Mouse (Mus musculus): ENCODE results near the gene Lrrk1. TPM values are rescaled to one million over a fixed set of nuclear protein-coding genes. Genes with fewer than 3 reads are reported as not detected.
A peak's percentile ranks its signal among the peaks of the same experiment; 100 is the strongest.

The Lrrk1 gene
- polyA plus RNA-seq, 1 experiment, result 41.8 TPM

DNA sequence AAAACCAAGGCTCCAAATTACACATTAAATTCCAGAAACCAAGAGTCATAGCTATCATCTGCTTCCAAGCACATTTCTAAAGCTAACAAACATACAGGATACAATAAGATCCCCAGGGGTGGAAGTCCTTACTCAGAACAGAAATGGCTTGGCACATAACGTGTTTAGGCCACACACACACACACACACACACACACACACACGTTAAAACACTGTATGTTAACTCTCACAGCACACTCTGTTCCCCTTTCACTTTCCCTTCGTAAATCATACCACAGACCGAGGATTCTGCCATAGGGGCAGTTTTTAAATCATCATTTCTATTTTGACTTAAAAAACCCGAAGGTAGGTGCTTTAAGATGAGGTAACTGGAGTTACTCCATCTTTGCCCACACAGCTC, 3.9 kb downstream of the Lrrk1 start:
- Histone ChIP-seq H3K79me3 (ENCODE audit: low read depth) (peaks cover 69% of the 10 kb centered on the region), H3K27me3 (ENCODE audit: control insufficient read depth, insufficient read depth, insufficient read length) (no peaks in the 10 kb centered on the region), H3K4me3 (ENCODE audit: insufficient read depth, poor library complexity, severe bottlenecking) (no peak overlapping the region), H3K79me2 (ENCODE audit: control insufficient read depth, insufficient read depth) (peaks cover 94% of the 10 kb centered on the region), H3ac (ENCODE audit: control insufficient read depth, insufficient read length, low read depth) (no peak overlapping the region), H3K36me3 (ENCODE audit: control insufficient read depth, insufficient read depth) (peaks cover 31% of the 10 kb centered on the region)
- TF ChIP-seq MYOG (IDR thresholded peaks at IDR 0.05; ENCODE audit: control insufficient read depth, extremely low read depth, insufficient read length) (no peak), MYOD1 (IDR thresholded peaks at IDR 0.05; ENCODE audit: control insufficient read depth, insufficient read length, low read depth) (no peak)

DNA sequence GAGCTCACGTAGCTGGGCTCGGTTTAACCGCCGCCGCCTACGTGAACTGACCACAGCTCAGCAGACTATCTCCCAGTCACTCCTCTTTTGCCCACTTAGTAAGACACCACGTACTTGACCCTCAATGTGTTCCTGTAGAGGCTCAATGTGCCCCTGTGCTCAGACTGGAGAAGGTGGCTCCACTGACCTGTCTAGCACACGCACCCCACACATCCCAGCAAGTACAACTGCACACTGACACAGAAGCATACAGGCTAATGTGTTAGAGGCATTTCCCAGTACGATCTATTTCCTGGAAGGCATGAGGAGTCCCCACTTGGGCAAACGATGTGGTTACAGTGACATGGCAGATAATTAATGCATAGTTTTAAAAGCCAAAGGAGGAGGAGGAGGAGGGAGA, 11.6 kb downstream of the Lrrk1 start:
- Histone ChIP-seq H3K79me3 (ENCODE audit: low read depth) (peaks cover 49% of the 10 kb centered on the region), H3K79me2 (ENCODE audit: control insufficient read depth, insufficient read depth) (peaks cover 84% of the 10 kb centered on the region), H3K4me3 (ENCODE audit: insufficient read depth, poor library complexity, severe bottlenecking) (no peak overlapping the region), H3ac (ENCODE audit: control insufficient read depth, insufficient read length, low read depth) (peak overlapping the region; percentile 9), H3K36me3 (ENCODE audit: control insufficient read depth, insufficient read depth) (peaks cover 47% of the 10 kb centered on the region), H3K27me3 (ENCODE audit: control insufficient read depth, insufficient read depth, insufficient read length) (no peaks in the 10 kb centered on the region)
- TF ChIP-seq MYOG (IDR thresholded peaks at IDR 0.05; ENCODE audit: control insufficient read depth, extremely low read depth, insufficient read length) (no peak), CTCF (IDR thresholded peaks at IDR 0.05; ENCODE audit: control insufficient read depth, insufficient read depth, insufficient read length) (no peak), MYOD1 (IDR thresholded peaks at IDR 0.05; ENCODE audit: control insufficient read depth, insufficient read length, low read depth) (no peak)

DNA sequence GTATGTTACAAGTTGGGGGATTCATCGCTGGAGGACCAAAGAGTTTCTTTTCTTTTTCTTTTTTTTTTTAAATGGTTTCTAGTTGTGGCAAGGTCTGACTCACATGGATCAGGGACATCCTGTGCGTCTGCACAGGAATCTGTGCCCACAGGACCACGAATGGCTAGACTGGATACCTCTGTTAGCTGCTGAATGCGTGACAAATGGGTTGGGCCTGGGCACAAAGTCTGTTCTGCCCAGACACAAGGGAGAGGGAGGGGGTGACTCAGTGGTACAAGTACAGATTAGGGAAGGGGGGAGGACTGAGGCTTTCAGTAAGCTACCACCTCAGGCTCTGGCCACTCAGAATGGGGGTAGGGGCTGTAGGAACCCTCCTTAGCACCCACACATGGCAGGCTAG, 12.4 kb downstream of the Lrrk1 start:
- Histone ChIP-seq H3K79me2 (ENCODE audit: control insufficient read depth, insufficient read depth) (peaks cover 84% of the 10 kb centered on the region), H3K79me3 (ENCODE audit: low read depth) (peaks cover 51% of the 10 kb centered on the region), H3ac (ENCODE audit: control insufficient read depth, insufficient read length, low read depth) (no peak overlapping the region), H3K4me3 (ENCODE audit: insufficient read depth, poor library complexity, severe bottlenecking) (no peak overlapping the region), H3K36me3 (ENCODE audit: control insufficient read depth, insufficient read depth) (peaks cover 40% of the 10 kb centered on the region), H3K27me3 (ENCODE audit: control insufficient read depth, insufficient read depth, insufficient read length) (no peaks in the 10 kb centered on the region)
- TF ChIP-seq FOSL1 (IDR thresholded peaks at IDR 0.05; ENCODE audit: insufficient read depth, low read length, poor library complexity, severe bottlenecking) (no peak), CTCF (IDR thresholded peaks at IDR 0.05; ENCODE audit: control insufficient read depth, insufficient read depth, insufficient read length) (no peak), USF1 (IDR thresholded peaks at IDR 0.05; ENCODE audit: low read depth) (no peak), CEBPB (IDR thresholded peaks at IDR 0.05; ENCODE audit: low read depth) (no peak), MYOG (IDR thresholded peaks at IDR 0.05; ENCODE audit: control insufficient read depth, extremely low read depth, insufficient read length) (no peak), MYOD1 (IDR thresholded peaks at IDR 0.05; ENCODE audit: control insufficient read depth, insufficient read length, low read depth) (no peak), MAX (IDR thresholded peaks at IDR 0.05) (no peak)

DNA sequence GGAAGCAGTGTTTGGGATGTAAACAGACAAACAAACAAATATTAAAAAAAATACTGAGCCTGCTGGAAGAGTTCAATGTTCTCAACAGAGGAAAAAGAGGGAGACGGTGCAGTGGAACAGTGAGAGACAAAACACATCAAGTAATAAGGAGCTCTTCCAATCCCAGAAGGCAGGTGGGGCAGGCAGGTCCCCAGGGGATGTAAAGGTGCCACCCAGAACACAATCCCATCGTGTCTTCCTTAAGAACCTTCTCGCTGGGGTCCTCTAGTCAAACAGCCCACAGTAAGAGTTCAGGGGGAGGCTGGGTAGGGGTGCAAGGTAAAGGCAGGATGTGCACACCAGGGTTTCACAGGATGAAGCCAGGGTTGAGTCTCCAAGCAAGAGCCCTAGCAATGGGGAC, 14.8 kb downstream of the Lrrk1 start:
- TF ChIP-seq USF1 (IDR thresholded peaks at IDR 0.05; ENCODE audit: low read depth) (no peak), MYOD1 (IDR thresholded peaks at IDR 0.05; ENCODE audit: control insufficient read depth, insufficient read length, low read depth) (no peak), FOSL1 (IDR thresholded peaks at IDR 0.05; ENCODE audit: insufficient read depth, low read length, poor library complexity, severe bottlenecking) (no peak), MAX (IDR thresholded peaks at IDR 0.05) (no peak), MYOG (IDR thresholded peaks at IDR 0.05; ENCODE audit: control insufficient read depth, extremely low read depth, insufficient read length) (no peak), CTCF (IDR thresholded peaks at IDR 0.05; ENCODE audit: control insufficient read depth, insufficient read depth, insufficient read length) (no peak), CEBPB (IDR thresholded peaks at IDR 0.05; ENCODE audit: low read depth) (no peak)
- Histone ChIP-seq H3K79me2 (ENCODE audit: control insufficient read depth, insufficient read depth) (peaks cover 81% of the 10 kb centered on the region), H3ac (ENCODE audit: control insufficient read depth, insufficient read length, low read depth) (no peak overlapping the region), H3K36me3 (ENCODE audit: control insufficient read depth, insufficient read depth) (peaks cover 24% of the 10 kb centered on the region), H3K4me3 (ENCODE audit: insufficient read depth, poor library complexity, severe bottlenecking) (no peak overlapping the region), H3K79me3 (ENCODE audit: low read depth) (peaks cover 42% of the 10 kb centered on the region), H3K27me3 (ENCODE audit: control insufficient read depth, insufficient read depth, insufficient read length) (no peaks in the 10 kb centered on the region)

DNA sequence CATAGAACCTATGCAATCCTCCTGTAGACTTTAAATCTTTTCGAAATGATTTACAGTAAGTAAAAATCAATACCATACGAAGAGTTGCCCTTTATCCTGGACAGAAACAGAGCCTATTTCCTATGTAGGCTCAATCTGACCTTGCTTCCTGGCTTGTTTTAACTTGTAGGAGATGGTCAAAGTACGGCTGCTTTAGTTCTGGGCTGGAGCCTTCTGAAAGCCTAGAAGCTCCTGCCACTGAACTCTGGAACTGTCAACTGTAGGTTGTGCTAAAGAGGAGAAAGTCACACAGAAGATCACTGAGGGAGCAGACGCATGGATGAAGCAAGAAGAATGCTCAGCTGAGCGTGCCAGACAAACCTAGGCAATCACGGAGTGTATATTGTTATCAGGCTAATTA, 17.2 kb downstream of the Lrrk1 start:
- Histone ChIP-seq H3K27me3 (ENCODE audit: control insufficient read depth, insufficient read depth, insufficient read length) (no peaks in the 10 kb centered on the region), H3K79me2 (ENCODE audit: control insufficient read depth, insufficient read depth) (peaks cover 85% of the 10 kb centered on the region), H3K4me3 (ENCODE audit: insufficient read depth, poor library complexity, severe bottlenecking) (no peak overlapping the region), H3K79me3 (ENCODE audit: low read depth) (peaks cover 57% of the 10 kb centered on the region), H3ac (ENCODE audit: control insufficient read depth, insufficient read length, low read depth) (no peak overlapping the region), H3K36me3 (ENCODE audit: control insufficient read depth, insufficient read depth) (peaks cover 32% of the 10 kb centered on the region)
- no peak for TF ChIP-seq CEBPB (IDR thresholded peaks at IDR 0.05; ENCODE audit: low read depth)
- no peak for TF ChIP-seq USF1 (IDR thresholded peaks at IDR 0.05; ENCODE audit: low read depth)
- no peak for TF ChIP-seq FOSL1 (IDR thresholded peaks at IDR 0.05; ENCODE audit: insufficient read depth, low read length, poor library complexity, severe bottlenecking)
- no peak for TF ChIP-seq CTCF (IDR thresholded peaks at IDR 0.05; ENCODE audit: control insufficient read depth, insufficient read depth, insufficient read length)
- no peak for TF ChIP-seq MYOD1 (IDR thresholded peaks at IDR 0.05; ENCODE audit: control insufficient read depth, insufficient read length, low read depth)
- no peak for TF ChIP-seq MYOG (IDR thresholded peaks at IDR 0.05; ENCODE audit: control insufficient read depth, extremely low read depth, insufficient read length)
- TF ChIP-seq MAX (IDR thresholded peaks at IDR 0.05), result no peak

DNA sequence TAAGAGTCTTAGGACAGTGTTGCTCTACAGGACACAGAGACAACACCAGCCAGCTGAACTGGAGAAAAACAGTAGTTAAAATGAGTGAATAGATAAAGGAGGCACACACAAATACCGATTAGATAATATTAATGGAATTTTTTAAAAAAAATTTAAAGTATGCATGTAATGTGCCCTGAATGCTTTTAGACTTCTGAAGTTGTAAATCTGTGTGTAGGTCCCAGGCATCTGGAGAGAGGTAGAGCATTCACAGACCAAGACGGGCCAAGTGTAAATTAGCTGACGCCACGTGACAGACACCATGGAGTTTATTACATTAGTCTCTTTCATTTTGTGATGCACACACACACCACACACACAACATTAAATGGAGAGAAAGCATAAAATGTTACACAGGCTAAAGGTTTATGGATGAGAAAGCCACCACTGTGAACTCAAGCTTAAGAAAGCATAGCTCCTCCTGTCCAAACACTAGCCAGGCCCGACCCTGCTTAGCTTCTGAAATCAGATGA, 18.2 kb downstream of the Lrrk1 start:
- peaks cover 88% of the 10 kb centered on the region for H3K79me2 ChIP-seq (ENCODE audit: control insufficient read depth, insufficient read depth)
- H3K27me3 ChIP-seq (ENCODE audit: control insufficient read depth, insufficient read depth, insufficient read length), result no peaks in the 10 kb centered on the region
- H3K79me3 ChIP-seq (ENCODE audit: low read depth), result peaks cover 57% of the 10 kb centered on the region
- peaks cover 32% of the 10 kb centered on the region for H3K36me3 ChIP-seq (ENCODE audit: control insufficient read depth, insufficient read depth)
- H3K4me3 ChIP-seq (ENCODE audit: insufficient read depth, poor library complexity, severe bottlenecking), result no peak overlapping the region
- H3ac ChIP-seq (ENCODE audit: control insufficient read depth, insufficient read length, low read depth), result no peak overlapping the region
- TF ChIP-seq FOSL1 (IDR thresholded peaks at IDR 0.05; ENCODE audit: insufficient read depth, low read length, poor library complexity, severe bottlenecking), result no peak
- peak; percentile 83 for TF ChIP-seq USF1 (IDR thresholded peaks at IDR 0.05; ENCODE audit: low read depth)

Measured in C2C12 (cell line).